Mouse (Mus musculus) MN1 (cell line): ENCODE data around the gene Dpf3.
A peak's percentile ranks its signal among the peaks of the same experiment; 100 is the strongest.

ENCODE experiments used
- DNase-seq: peaks from one replicate; pipeline ENCODE4 v3.0.0-alpha.2; 2016; ENCODE audit warnings: low spot score

Gene Dpf3

GRCm38 (mm10) chr12:83487476-83487991 is at the start of gene Dpf3:
TSS of gene Dpf3 (minus strand) at chr12:83487716.
- DNase-seq, result peak; percentile 97

- DNase-seq, result no peak
Observed at GRCm38 (mm10) chr12:83536039-83536438, 48.5 kb upstream of the Dpf3 start.

- DNase-seq, result no peak
Observed at GRCm38 (mm10) chr12:83535428-83535827, 47.9 kb upstream of the Dpf3 start.

GRCm38 (mm10) chr12:83534190-83534589 is 46.7 kb upstream of the Dpf3 start:
- DNase-seq, result no peak

- DNase-seq, result no peak
Observed at GRCm38 (mm10) chr12:83532966-83533365, 45.5 kb upstream of the Dpf3 start.

GRCm38 (mm10) chr12:83531992-83532391 is 44.5 kb upstream of the Dpf3 start:
- no peak for DNase-seq

- no peak for DNase-seq
Observed at GRCm38 (mm10) chr12:83528665-83529064, 41.1 kb upstream of the Dpf3 start.

- DNase-seq, result no peak
Observed at GRCm38 (mm10) chr12:83527816-83528215, 40.3 kb upstream of the Dpf3 start.

GRCm38 (mm10) chr12:83525822-83526544 is 38.5 kb upstream of the Dpf3 start:
- no peak for DNase-seq

GRCm38 (mm10) chr12:83524329-83524728 is 36.8 kb upstream of the Dpf3 start:
- DNase-seq, result no peak

- no peak for DNase-seq
Observed at GRCm38 (mm10) chr12:83523892-83524291, 36.4 kb upstream of the Dpf3 start.

- no peak for DNase-seq
Observed at GRCm38 (mm10) chr12:83523056-83523455, 35.5 kb upstream of the Dpf3 start.

GRCm38 (mm10) chr12:83521083-83521482 is 33.6 kb upstream of the Dpf3 start:
- DNase-seq, result no peak

- DNase-seq, result peak; percentile 93
Observed at GRCm38 (mm10) chr12:83520311-83520890, 32.9 kb upstream of the Dpf3 start, which contains the start of gene Dcaf4. TSS of gene Dcaf4 (plus strand) at chr12:83520466.

GRCm38 (mm10) chr12:83517580-83517979 is 30.1 kb upstream of the Dpf3 start:
- no peak for DNase-seq

GRCm38 (mm10) chr12:83514216-83514615 is 26.7 kb upstream of the Dpf3 start:
- peak; percentile 78 for DNase-seq

- DNase-seq, result peak; percentile 58
Observed at GRCm38 (mm10) chr12:83513185-83513584, 25.7 kb upstream of the Dpf3 start.

GRCm38 (mm10) chr12:83512783-83513182 is 25.3 kb upstream of the Dpf3 start:
- peak; percentile 59 for DNase-seq

GRCm38 (mm10) chr12:83510586-83510985 is 23.1 kb upstream of the Dpf3 start:
- DNase-seq, result no peak

GRCm38 (mm10) chr12:83506543-83506942 is 19.0 kb upstream of the Dpf3 start:
- DNase-seq, result no peak

- DNase-seq, result peak; percentile 84
Observed at GRCm38 (mm10) chr12:83502190-83502589, 14.7 kb upstream of the Dpf3 start.

- no peak for DNase-seq
Observed at GRCm38 (mm10) chr12:83499256-83499655, 11.7 kb upstream of the Dpf3 start.

GRCm38 (mm10) chr12:83497959-83498358 is 10.4 kb upstream of the Dpf3 start:
- DNase-seq, result no peak
